Mouse (Mus musculus): Measurements from ENCODE around the gene Metap1.

DNA sequence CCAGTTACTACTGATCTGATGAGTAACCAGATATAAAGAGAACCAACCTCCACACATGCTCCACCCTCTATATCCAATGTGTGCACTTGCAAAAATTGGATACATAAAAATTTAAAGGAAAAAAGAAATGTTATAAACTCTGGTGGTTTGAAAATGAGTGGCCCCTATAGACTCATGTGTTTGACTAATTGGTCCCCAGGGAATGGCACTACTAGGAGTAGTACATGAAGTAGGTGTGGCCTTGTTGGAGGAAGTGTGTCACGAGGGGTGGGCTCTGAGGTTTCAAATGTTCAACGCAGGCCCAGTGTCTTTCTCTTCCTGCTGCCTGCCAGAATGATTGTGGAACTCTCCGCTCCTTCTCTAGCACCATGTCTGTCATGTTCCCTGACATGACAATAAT lies 27.5 kb downstream of the Metap1 start:
- no peak for TF ChIP-seq CTCF (IDR thresholded peaks at IDR 0.05; ENCODE audit: low read depth)
- no peak for TF ChIP-seq EP300 (IDR thresholded peaks at IDR 0.05; ENCODE audit: low read depth)

Measured in liver, embryonic 14.5 days (tissue).